Mouse (Mus musculus) liver, embryonic 11.5 days (tissue): ENCODE measurements around the gene Jup. TPM values are rescaled to one million over a fixed set of nuclear protein-coding genes. Genes with fewer than 3 reads are reported as not detected.

Source experiments
- ATAC-seq: fragments of 200-750 bp; cut with Nextera tagmentation; replicated peaks from 2 replicates; pipeline ENCODE4 v1.8.0; 2017; ENCODE audit warnings: moderate number of reproducible peaks, mild to moderate bottlenecking, moderate TSS enrichment, moderate library complexity; ENCODE audit not compliant: low FRiP score
- DNase-seq: peaks from one replicate; pipeline ENCODE4 v3.0.0-alpha.2; 2017; ENCODE audit warnings: low spot score
- H3K27ac ChIP-seq: fragments of 300-500 bp; sonication (generic); 2 replicates; pipeline ENCODE4 v1.5.1; 2014; ENCODE audit warnings: mild to moderate bottlenecking, low read depth, low read length, control low read depth
- H3K27me3 ChIP-seq: fragments of 300-500 bp; sonication (generic); replicated peaks from 2 replicates; pipeline ENCODE4 v1.6.1; 2014; ENCODE audit warnings: low read length, mixed read lengths; ENCODE audit not compliant: control insufficient read depth, insufficient read depth
- H3K36me3 ChIP-seq: fragments of 300-500 bp; sonication (generic); 2 replicates; pipeline ENCODE4 v1.6.1; 2014; ENCODE audit warnings: mild to moderate bottlenecking, low read length, moderate library complexity, mixed read lengths; ENCODE audit not compliant: control insufficient read depth, insufficient read depth
- H3K4me1 ChIP-seq: fragments of 300-500 bp; sonication (generic); replicated peaks from 2 replicates; pipeline ENCODE4 v1.6.1; 2014; ENCODE audit warnings: low read length, mixed read lengths; ENCODE audit not compliant: control insufficient read depth, insufficient read depth
- H3K4me2 ChIP-seq: fragments of 300-500 bp; sonication (generic); 2 replicates; pipeline ENCODE4 v1.6.1; 2014; ENCODE audit warnings: mild to moderate bottlenecking, control low read depth, moderate library complexity
- H3K4me3 ChIP-seq: fragments of 300-500 bp; sonication (generic); 2 replicates; pipeline ENCODE4 v1.5.1; 2014; ENCODE audit warnings: low read depth, low read length, control low read depth
- H3K9ac ChIP-seq: fragments of 300-500 bp; sonication (generic); 2 replicates; pipeline ENCODE4 v1.6.1; 2014; ENCODE audit warnings: low read depth, low read length, control low read depth
- H3K9me3 ChIP-seq: fragments of 300-500 bp; sonication (generic); 2 replicates; pipeline ENCODE4 v1.6.1; 2016; ENCODE audit warnings: low read length, inconsistent platforms, mixed read lengths; ENCODE audit not compliant: control insufficient read depth
- WGBS: fragments of 180-500 bp; shearing (Covaris S2); extraction: QIAGEN DNeasy Blood & Tissue Kit; methylation state at CpG from one replicate; pipeline ENCODE4 v1.1.7; 2014; 5-methylcytosine and 5-hydroxymethylcytosine counted together
- polyA plus RNA-seq: library from polyadenylated mRNA; unstranded; fragments of >200 nt; fragmentation: Nextera tagmentation; extraction: Ambion mirVana; gene quantifications from 2 replicates; pipeline ENCODE4 v1.2.1, GENCODE M21; 2014

The Jup gene
- polyA plus RNA-seq, 1 experiment from 2014 or later = 41.6 TPM

DNA sequence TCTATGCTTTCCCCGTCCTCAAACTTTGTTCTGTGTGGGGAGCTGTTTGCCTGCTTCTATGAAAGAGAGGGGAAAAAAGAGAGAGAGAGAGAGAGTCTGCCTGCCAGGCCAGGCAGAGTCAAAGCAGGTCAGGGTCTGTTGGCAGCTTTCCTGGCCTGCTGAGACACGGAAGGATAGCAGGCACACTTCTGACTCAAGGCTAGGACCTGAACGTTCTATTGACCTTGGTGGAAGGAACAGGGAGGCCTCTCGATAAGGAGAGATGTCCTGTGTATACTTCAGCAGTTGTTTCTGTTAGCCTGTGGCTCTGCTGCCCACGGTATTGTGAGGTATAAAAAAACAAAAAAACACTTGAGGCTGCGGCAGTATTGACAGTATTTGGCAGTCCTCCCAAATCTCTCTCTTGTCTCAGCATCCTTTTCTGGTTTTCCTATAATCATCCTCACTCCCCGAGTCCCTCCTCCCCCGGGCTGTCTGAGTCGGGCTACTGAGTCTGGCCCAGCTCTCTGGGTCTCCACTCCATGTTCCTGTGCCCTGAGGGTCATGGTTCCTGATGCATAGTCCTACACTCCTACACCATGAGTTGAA is 31.1 kb upstream of the Jup start:
- DNase-seq (no peak), ATAC-seq (no peak)
- H3K4me3 ChIP-seq = no peak overlapping the region
- no peak overlapping the region for H3K27ac ChIP-seq
- H3K4me2 ChIP-seq = no peak overlapping the region
- WGBS = 71% methylated on average over 9 of the region's 9 CpGs
- peaks cover 3% of the 10 kb centered on the region; the same call in 1 of the 2 replicates for H3K36me3 ChIP-seq
- H3K4me1 ChIP-seq = peaks cover 5% of the 10 kb centered on the region
- H3K27me3 ChIP-seq = no peaks in the 10 kb centered on the region
- H3K9me3 ChIP-seq = no peaks in the 10 kb centered on the region
- H3K9ac ChIP-seq = no peak overlapping the region

DNA sequence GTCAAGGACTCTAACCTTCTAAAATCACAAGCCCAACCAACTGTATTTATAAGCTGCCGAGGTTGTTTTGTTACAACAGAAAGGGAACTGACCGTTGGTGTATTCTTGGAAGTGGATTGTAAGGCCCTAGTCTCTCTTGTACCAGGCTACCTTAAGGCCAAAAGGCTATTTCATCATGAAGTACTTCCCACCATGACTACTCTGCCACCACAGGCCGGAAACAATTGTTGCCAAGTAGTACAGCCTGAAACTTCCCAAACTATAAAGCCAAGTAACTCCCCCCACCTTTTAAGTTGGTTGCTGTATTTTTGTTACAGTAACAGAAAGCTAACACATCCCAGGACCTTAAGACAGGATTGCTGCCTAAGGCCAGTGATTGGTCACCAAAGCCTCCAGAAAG is 29.3 kb upstream of the Jup start:
- Histone ChIP-seq H3K36me3 (peaks cover 4% of the 10 kb centered on the region; the same call in 1 of the 2 replicates), H3K4me2 (no peak overlapping the region), H3K27me3 (no peaks in the 10 kb centered on the region; the same call in 1 of the 2 replicates), H3K27ac (no peak overlapping the region), H3K4me1 (peaks cover 5% of the 10 kb centered on the region), H3K9ac (no peak overlapping the region), H3K4me3 (no peak overlapping the region), H3K9me3 (no peaks in the 10 kb centered on the region)
- no peak for ATAC-seq
- 71% methylated on average over 3 of the region's 3 CpGs for WGBS
- DNase-seq = no peak

DNA sequence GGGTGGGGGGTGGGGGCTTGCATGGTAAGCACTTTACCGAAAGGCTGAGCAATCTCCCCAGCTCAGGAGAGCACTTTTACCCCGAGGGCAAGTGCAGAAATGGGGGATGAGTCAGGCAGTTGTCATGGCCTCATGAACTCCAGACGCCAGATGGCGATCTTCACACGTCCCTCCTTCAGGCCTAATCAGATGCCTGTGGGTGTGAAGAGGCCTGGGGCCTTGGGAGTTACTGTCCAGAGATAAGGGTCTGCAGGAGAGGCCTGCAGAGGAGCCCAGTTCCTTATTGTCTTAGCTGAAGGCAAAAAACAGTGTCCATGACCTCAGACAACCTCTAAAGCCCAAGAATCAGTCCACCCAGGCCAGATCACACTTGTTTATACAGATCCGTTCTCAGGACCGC is 28.3 kb upstream of the Jup start:
- H3K9ac ChIP-seq = no peak overlapping the region
- H3K4me3 ChIP-seq = no peak overlapping the region
- H3K27me3 ChIP-seq = no peaks in the 10 kb centered on the region; the same call in 1 of the 2 replicates
- ATAC-seq = peak; percentile 76
- H3K27ac ChIP-seq = no peak overlapping the region
- no peak overlapping the region for H3K4me2 ChIP-seq
- DNase-seq = peak; percentile 47
- 18% methylated on average over 7 of the region's 7 CpGs for WGBS
- H3K9me3 ChIP-seq = no peaks in the 10 kb centered on the region
- H3K4me1 ChIP-seq = peaks cover 5% of the 10 kb centered on the region
- peaks cover 5% of the 10 kb centered on the region; the same call in 1 of the 2 replicates for H3K36me3 ChIP-seq

DNA sequence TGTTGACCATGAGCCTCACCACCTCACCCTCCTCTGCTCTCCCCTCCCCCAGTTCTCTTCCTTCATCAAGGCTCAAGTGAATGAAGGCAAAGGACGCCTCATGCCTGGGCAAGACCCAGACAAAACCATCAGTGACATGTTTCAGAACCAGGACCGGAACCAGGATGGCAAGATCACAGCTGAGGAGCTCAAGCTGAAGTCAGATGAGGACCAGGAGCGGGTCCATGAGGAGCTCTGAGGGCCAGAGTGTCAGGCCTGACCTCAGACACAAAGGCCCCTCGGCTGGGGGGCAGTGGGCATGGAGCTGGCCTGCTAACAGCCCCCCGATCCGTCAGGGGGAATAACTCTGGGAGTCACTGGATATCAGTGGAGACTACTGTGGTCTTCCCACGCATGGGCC is 26.3 kb upstream of the Jup start:
- no peak overlapping the region for H3K27ac ChIP-seq
- ATAC-seq (no peak), DNase-seq (no peak)
- 86% methylated on average over 7 of the region's 7 CpGs for WGBS
- H3K4me3 ChIP-seq = no peak overlapping the region
- H3K4me1 ChIP-seq = peaks cover 5% of the 10 kb centered on the region
- no peaks in the 10 kb centered on the region for H3K9me3 ChIP-seq
- no peak overlapping the region for H3K4me2 ChIP-seq
- H3K36me3 ChIP-seq = peaks cover 4% of the 10 kb centered on the region; the same call in 1 of the 2 replicates
- H3K27me3 ChIP-seq = no peaks in the 10 kb centered on the region; the same call in 1 of the 2 replicates
- H3K9ac ChIP-seq = no peak overlapping the region

DNA sequence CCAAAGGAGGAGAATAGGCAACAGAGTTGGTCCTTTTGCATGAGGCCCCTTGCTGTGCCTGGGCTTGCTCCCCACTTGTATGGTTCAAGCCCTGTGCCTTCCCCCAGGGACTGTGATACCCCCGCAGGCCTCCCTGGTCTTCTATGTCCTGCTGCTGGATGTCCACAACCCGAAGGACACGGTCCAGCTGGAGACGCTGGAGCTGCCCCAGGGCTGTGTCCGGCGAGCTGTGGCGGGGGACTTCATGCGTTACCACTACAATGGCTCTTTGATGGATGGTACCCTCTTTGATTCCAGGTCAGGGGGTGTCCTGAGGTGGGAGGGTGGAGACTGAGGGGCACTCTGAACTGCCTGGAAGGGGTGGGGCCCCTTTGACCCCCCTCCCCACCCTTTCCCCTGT is 24.0 kb upstream of the Jup start:
- H3K4me3 ChIP-seq = no peak overlapping the region
- H3K4me2 ChIP-seq = no peak overlapping the region
- no peaks in the 10 kb centered on the region for H3K9me3 ChIP-seq
- no peak overlapping the region for H3K9ac ChIP-seq
- H3K4me1 ChIP-seq = peaks cover 7% of the 10 kb centered on the region
- peaks cover 7% of the 10 kb centered on the region; the same call in 1 of the 2 replicates for H3K27me3 ChIP-seq
- 91% methylated on average over 8 of the region's 8 CpGs for WGBS
- peaks cover 4% of the 10 kb centered on the region; the same call in 1 of the 2 replicates for H3K36me3 ChIP-seq
- ATAC-seq (no peak), DNase-seq (no peak)
- H3K27ac ChIP-seq = no peak overlapping the region

DNA sequence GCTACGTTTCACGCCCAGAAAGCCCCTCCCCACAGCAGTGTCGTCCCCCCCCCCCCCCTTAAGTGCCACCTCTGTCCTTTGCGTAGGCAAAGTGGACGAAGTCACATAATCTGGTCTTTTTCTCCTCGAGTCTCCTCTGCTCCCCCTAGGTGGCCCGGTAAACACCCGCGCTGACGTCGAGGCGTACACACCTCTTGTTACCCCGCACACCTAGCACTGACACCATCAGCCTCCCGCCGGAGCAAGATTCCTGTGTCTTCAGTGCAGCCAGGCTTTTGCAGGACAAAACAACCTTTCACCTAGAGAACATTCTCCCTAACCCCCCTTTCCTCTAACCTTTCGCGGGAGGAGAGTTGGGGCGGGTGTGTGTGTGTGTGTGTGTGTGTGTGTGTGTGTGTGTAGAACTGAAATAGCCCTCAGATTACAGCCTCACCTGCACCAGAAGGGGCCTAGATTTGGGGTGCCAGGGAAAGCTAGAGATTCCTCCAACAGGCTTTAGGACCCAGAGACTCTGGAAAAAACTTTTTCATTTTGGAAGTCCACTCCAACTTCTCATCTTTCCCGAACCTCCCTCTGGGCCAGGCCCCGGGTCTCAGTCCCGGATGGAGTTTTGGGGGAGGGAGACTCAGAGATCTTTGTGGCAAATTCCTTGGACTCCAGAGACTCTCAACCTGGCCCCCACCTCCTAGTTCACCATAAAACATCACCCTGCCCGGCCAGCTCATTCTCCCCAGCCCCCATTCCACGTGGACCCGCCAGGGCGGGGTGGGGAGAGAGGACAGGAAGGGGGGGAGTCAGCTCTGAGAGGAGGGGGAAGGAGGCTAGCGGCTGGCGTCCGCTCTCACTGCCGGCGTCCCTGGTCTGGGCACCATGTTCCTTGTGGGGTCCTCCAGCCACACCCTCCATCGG is 17.6 kb upstream of the Jup start, which contains the start of gene Fkbp10:
TSS of gene Fkbp10 (plus strand) at position 784 of the 909 bp plus-strand sequence.
- DNase-seq = peak; percentile 68
- ATAC-seq = peak; percentile 46
- WGBS = 1% methylated on average over 31 of the region's 31 CpGs
- H3K4me1 ChIP-seq = peaks cover 15% of the 10 kb centered on the region
- no peaks in the 10 kb centered on the region; the same call in 1 of the 2 replicates for H3K36me3 ChIP-seq
- H3K9ac ChIP-seq = peak within 1 kb of the TSS; percentile 61
- H3K27me3 ChIP-seq = peaks cover 37% of the 10 kb centered on the region
- peak within 1 kb of the TSS; percentile 84 for H3K27ac ChIP-seq
- peak within 1 kb of the TSS; percentile 65 for H3K4me3 ChIP-seq
- no peaks in the 10 kb centered on the region for H3K9me3 ChIP-seq
- H3K4me2 ChIP-seq = peak within 1 kb of the TSS; percentile 84

DNA sequence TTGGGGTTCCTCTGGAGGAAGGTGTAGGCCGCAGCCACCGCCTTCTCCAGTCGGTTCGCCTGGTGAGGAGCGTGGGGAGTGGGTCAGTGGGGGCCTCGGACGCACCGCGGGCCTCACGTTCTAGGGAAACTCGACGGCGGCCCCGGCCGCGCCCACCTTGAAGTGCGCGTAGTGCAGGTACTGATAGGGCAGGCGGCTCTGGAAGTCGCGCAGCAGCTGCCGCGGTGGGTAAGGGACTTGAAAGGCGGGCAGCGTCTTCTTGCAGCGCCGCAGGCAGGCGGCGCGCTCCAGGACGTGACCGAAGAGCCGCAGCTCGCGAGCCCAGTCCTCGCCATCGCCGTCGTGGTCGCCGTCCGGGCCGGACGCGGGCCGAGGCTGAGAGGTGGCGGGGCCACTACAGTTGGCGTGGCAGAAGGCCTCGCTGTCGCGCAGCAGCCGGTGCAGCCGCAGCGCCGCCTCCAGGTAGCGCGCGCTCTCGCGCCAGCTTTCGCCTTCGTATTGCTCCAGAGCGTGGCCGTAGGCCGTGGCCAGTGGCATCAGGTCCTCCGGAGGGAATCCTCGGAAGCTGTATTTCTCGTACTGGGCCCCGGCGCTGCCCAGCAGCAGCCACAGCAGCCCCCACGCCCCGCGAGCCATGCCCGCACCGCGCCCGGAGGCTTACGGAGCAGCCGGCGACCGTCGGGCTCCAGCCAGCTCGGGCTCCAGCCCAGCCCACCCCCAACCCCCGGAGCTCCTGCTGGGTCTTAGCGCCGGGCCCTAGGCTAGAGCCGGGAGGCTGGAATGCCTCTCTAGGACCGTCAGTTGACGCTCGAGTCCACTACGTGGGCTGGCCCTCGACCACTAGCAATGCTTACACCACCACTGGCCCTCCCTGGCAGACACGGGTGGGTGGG is 16.7 kb upstream of the Jup start, which contains the start of gene P3h4:
TSS of gene P3h4 (minus strand) at position 816 of the 893 bp plus-strand sequence.
- DNase-seq = peak; percentile 84
- peaks cover 37% of the 10 kb centered on the region for H3K27me3 ChIP-seq
- H3K36me3 ChIP-seq = peaks cover 2% of the 10 kb centered on the region
- peak within 1 kb of the TSS; percentile 61 for H3K9ac ChIP-seq
- no peaks in the 10 kb centered on the region for H3K9me3 ChIP-seq
- 1% methylated on average over 93 of the region's 93 CpGs for WGBS
- ATAC-seq = peak; percentile 81
- H3K27ac ChIP-seq = peak within 1 kb of the TSS; percentile 84
- peak within 1 kb of the TSS; percentile 84 for H3K4me2 ChIP-seq
- peak within 1 kb of the TSS; percentile 65 for H3K4me3 ChIP-seq
- H3K4me1 ChIP-seq = peaks cover 15% of the 10 kb centered on the region

DNA sequence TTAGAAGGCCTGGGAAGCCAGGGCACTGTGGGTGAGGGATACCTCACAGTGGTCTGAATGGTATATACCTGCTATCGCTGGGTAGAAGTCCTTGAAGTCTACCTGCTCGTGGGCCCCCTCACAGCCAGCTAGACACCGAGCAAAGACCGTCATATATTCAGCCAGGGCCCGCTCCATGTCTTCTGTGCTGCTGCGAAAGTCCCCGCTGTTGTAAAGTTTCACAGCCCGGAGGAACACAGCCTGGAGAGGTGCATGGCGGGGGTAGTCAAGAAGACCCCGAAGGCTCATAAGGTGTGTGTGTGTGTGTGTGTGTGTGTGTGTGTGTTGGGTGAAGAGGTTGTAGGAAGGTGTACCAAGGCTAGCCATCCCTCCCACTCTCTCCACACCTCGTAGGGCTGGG is 16.0 kb upstream of the Jup start:
- H3K27ac ChIP-seq = peak overlapping the region; percentile 84; the same call in 1 of the 2 replicates
- H3K4me2 ChIP-seq = peak overlapping the region; percentile 84
- peak overlapping the region; percentile 65 for H3K4me3 ChIP-seq
- H3K9ac ChIP-seq = peak overlapping the region; percentile 61
- peaks cover 5% of the 10 kb centered on the region for H3K36me3 ChIP-seq
- DNase-seq (no peak), ATAC-seq (no peak)
- H3K27me3 ChIP-seq = peaks cover 37% of the 10 kb centered on the region
- no peaks in the 10 kb centered on the region for H3K9me3 ChIP-seq
- 71% methylated on average over 11 of the region's 11 CpGs for WGBS
- peaks cover 15% of the 10 kb centered on the region for H3K4me1 ChIP-seq
